Mouse (Mus musculus): ENCODE results near the gene Adam19.
"Not testable (repeated sequence)": the region's sequence is repeated elsewhere in the genome, so short reads cannot be mapped to it uniquely, and the experiment has no call there.

The Adam19 gene

DNA sequence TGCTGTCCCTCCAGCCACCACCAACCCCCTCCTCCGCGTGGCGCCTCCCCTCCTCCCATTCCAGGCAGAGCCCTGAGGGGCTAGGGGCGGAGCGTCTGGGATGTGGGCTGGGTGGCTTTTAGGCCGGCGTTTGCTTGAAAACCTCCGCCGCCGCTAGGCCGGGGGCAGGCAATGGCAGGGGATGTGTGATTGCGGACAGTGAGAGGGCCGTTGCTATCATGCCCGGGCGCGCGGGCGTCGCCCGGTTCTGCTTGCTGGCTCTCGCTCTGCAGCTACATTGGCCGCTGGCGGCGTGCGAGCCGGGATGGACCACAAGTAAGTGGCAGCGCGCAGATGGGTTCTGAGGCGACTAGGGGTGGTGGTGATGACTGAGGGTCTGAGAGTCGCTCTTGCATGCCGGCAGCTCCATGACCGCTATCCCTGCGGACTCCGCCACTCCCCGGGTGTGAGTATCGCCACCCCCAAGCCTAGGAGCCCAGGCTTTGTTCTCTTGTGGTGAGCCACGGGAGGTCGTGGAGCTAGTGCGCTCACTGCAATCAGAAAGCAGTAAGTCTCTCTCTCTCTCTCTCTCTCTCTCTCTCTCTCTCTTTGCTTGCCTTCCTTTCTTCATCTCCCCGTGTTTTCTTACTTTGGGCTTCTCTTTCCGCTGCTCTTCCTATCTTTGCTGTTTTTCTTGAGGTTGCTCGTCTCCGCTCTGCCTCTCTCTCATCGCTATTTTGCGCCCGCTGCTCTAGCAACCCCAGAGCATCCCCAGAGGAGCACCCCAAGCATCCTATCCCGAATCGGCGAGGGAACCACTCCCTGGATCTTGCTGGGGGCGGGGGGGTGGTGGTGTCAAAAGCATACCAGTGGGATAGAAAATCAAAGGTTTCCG, at the start of gene Adam19:
Adam19 (plus strand) TSS at position 97 of the 874 bp plus-strand sequence.
- DNase-seq (ENCODE audit: low spot score): peak; percentile 56

DNA sequence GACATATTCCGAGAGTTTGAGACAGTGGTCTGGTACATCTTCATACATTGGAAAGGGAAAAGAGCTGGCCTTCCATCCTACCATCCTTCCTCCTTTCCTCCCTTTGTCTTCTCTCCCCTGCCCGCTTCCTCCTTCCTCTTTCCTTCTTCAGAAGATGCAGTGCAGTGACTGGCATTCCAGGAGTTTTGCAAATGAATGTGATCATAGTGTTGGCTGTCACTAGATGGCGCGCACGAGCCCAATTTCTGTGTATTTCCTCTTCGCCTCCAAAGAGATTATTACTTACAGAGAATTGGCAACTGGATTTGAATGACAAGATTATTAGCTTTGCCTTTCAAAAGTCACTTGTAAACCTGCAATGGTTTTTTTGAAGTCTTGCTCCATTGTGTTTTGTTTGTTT, 39.7 kb upstream of the Adam19 start:
- peak; percentile 58 for DNase-seq (ENCODE audit: low spot score)

DNA sequence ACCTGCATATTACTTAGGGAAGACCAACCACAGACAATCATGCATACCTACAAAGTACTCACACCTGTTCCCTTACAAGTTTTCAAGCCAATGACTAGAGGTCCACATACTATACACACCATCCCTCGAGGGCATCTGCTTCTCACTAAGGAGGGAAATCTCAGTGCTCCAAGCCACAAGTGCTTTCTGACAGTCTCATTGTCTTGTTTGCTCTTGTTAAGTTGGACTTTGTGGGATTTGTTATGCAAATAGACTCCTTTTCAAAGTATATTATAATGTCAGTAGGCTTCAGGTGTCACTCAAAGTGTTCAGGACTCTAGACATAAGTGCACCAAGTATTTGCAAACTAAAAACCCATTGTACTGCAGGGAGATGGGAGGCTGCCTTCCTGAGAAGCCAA, 35.5 kb upstream of the Adam19 start:
- no peak for DNase-seq (ENCODE audit: low spot score)

DNA sequence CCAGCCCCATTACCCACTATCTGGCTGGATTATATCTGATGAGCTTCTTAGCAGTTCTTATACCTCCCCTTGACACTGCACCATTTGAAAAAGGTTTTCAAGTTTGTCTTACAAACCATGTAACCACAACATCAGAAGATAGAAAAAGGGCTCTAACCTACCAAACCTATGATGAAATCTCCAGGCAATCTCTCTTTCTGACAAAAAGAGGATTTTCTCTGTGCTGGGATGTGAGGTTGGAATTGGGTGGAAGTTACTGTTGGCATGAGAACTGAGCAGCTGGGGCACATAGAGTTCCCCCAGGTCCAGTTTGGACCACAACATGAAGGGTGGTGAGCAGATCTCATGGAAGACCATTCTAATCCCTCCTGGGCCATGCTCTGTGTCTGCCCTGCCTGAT, 33.9 kb upstream of the Adam19 start:
- no peak for DNase-seq (ENCODE audit: low spot score)

DNA sequence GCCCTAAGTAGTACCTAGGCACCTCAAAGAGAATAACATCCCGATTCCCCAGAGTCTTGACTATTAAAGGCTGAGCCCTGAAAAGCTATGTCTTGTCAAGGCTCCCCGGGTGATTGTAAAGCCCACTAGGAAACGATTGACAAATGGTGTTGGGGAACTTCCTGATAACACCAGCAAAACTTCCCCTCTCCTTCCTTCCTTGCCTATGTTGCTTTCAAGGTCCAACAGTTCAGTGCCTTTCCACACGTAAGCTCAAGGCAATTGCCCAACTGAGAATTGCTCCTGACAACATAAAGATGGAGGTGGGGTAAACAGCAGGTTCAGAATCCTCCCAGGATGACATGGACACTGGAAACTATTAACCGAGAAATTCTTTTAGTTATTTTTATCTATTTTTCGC, 32.8 kb upstream of the Adam19 start:
- no peak for DNase-seq (ENCODE audit: low spot score)

DNA sequence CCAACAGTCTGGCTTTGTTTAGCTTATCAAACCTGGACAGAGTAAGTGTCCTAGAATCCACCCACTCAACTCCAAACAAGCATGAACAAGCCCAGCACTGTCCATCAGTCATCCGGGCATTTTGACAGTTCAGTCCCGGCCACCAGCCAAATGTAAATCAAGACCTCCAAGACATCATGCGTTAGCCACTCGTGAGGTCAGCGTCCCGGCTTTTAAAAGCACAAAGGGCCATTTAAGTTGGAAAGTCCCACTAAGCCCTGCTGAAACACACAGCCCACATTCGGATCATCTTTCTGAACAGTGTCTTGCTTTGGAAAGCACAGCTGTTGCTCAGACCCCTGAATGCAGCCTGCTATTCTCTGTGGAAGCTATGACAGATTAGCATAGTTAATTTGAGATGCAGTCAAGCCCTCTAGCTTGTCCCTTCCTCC, 29.8 kb upstream of the Adam19 start:
- DNase-seq (ENCODE audit: low spot score): no peak

DNA sequence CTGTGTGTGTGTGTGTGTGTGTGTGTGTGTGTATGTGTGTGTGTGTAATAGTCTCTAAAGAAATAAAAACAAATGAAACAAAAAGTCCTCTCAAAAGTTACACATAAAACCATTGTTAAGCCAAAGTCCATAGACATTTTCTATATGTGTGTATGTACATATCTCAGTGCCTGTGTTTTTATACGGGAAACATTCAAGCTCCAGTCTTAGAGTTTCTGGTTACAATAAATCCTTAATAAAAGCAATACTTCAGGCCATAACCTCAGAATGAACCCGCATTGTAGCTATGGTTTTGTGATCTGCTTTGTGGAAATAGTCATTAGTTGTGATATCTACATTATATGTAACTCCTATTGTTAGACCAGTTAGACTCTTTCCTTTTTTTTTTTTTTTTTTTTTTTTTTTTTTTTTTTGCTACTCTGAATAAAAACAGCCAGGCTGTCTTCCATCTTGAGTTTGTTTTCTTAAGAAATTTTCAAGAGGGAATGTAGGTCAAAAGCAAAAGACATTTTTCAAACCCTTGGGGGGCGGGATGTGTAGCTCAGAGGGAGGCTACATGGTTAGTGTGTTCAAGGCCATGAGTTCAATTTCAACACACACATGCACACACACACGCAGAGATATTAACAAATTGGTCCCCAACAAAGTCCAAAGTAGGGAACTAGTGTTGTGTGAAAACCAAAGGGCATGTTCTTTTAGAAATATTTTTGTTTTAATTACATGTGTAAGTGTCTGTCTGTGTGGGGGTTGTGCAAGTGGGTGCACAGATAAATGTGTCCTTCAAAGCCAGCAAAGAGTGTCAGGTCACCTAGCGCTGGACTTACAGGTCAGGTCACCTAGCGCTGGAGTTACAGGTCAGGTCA, 27.6 kb upstream of the Adam19 start:
- DNase-seq (ENCODE audit: low spot score): no peak

DNA sequence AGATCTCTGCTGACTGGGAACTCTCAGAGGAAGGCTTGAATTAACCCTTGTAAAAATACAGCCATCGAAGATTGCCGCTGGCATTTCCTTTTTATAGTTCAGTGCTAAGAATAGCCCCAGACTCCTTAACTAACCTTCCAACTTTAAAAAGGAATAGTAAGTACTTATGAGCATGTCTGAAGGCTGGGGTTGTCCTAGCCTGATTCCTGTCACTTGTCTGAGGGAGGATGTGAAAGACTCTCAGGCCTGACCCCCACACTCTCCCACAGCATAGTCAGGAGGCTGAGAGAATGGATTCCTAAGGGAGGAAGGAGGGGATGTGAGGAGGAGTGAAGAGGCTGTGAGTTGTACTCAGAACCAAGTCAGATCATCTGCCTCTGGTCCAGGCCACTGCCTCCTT, 26.3 kb upstream of the Adam19 start:
- DNase-seq (ENCODE audit: low spot score): no peak

DNA sequence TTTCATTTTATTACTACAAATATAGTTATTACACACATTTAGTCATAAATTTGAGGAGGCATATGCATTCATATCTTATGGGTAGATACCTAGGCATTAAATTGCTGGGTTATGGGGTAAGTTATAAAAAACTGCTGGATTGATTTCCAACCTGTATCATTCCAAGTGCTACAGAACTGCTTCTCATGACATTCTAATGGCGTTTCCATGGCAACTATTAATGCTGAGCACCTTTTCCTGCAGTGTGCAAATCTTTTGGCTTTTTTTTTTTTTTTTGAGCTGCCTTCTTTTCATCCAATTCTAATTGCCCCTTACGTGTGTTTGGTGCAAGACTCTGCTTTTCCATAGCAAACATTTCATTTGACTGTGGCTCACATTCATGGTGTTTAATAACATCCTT, 25.8 kb upstream of the Adam19 start:
- no peak for DNase-seq (ENCODE audit: low spot score)

DNA sequence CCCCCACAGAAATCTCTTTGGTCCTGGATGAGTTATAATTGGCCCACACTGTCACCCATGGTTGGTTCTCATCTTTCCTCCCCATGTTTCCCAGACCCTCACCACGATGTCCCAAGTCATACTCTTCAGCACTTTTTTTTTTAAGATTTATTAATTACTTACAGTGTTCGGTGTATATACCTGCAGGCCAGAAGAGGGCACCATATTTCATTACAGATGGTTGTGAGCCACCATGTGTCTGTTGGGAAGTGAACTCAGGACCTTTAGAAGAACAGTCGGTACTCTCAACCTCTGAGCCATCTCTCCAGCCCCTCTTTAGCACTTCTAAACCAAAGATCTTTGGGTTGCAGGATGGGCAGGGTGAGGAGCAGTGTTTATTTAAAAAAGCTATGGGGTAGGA, 24.3 kb upstream of the Adam19 start:
- DNase-seq (ENCODE audit: low spot score): no peak

DNA sequence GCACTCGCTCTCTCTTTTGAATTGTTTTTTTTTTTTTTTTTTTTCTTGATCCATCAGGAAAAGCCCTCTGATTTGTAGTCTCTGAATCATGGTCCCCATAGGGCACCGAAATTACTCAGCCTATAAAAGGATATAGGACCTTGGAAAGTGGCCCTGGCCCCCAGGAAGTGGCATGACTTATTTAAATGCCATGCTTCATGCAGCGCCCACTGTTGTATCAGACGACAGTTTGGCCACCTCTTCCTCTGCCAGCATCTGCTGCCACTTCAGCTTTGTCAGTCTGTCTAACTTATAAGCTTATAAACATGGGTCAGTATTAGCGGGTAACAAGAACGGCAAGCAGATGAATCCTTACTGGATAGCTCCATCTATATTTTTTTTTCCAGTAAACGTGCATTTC, 22.8 kb upstream of the Adam19 start:
- no peak for DNase-seq (ENCODE audit: low spot score)

DNA sequence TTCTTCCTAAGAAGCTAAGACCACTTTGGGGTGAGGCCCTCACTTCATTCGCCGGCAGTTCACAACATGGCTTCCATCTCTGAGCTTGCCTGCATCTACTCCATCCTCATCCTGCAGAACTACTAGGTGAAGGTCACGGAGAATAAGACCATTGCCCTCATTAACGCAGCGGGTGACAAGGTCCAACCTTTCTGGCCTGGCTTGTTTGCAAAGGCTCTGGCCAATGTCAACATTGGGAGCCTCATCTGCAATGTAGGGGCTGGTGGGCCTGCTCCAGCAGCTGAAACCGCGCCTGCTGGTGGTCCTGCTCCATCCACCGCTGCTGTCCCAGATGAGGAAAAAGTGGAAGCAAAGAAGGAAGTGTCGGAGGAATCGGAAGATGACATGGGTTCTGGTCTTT, 19.4 kb upstream of the Adam19 start:
- DNase-seq (ENCODE audit: low spot score): no peak

DNA sequence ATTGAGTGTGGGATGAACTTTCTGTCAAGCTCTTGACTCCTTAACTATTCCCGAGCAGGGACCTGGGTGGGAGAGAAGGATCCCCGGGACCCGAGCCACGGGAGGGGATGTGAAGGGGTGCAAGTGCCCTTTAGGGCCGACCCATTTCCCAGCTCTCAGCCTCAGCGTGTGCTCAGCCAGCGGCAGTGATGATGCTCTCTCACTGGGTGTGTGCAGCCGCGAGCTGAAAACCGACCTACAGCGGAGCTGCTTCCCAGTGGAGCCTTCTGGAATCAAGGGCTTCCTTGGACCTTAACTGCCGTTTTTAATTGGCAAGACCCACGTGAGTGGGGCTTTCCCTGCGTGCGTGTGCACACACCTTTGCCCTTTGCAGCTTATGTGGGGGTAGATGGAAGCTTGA, 16.9 kb upstream of the Adam19 start:
- DNase-seq (ENCODE audit: low spot score): no peak

DNA sequence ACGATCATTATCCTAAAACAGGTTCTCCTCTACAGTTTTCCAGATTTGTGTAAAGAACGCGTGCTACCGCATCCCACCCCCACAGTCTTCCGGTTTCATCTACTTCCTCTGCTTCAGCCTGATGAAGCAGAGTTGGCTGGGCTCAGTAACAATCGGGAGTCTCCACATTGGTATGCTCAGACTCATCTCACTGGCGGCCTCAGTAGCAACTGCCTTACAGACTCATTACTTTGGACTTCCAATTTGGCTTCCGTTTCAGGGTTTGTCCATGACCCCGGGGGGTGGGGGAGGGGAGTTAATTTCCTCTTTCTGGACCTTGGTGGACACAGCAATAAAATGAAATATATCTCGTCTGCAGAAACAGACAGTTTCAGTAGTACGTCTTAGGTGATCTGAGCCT, 16.5 kb upstream of the Adam19 start:
- no peak for DNase-seq (ENCODE audit: low spot score)

DNA sequence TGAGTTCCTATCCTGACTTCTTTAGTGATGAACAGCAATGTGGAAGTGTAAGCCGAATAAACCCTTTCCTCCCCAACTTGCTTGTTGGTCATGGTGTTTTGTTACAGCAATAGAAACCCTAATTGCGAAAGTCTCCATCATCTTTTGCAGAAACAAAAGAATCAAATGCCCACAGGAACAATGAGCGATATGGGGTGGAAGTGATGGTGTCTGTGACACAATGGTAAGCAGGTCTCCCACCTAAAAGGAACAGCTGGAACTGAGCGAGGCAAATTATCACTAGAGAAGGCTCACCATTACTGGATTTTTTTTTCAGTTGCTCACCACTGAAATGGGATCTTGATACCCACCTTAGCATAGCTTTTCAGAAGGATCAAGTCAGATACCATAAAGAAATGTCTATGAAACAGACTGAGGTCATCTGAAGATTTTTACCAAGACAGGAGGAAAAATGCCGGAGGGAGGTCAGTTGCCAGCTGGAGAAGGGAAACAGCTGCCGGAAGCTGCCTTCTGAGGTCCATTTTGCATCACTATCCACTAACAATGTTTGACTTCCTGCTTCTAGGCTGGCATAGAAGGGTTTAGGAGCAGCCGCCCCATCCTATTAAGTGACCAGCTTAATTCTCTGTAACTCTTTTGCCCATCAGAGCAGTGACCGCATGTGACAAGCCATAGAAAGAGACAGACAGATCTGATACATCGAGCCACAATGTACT, 14.8 kb upstream of the Adam19 start:
- no peak for DNase-seq (ENCODE audit: low spot score)

DNA sequence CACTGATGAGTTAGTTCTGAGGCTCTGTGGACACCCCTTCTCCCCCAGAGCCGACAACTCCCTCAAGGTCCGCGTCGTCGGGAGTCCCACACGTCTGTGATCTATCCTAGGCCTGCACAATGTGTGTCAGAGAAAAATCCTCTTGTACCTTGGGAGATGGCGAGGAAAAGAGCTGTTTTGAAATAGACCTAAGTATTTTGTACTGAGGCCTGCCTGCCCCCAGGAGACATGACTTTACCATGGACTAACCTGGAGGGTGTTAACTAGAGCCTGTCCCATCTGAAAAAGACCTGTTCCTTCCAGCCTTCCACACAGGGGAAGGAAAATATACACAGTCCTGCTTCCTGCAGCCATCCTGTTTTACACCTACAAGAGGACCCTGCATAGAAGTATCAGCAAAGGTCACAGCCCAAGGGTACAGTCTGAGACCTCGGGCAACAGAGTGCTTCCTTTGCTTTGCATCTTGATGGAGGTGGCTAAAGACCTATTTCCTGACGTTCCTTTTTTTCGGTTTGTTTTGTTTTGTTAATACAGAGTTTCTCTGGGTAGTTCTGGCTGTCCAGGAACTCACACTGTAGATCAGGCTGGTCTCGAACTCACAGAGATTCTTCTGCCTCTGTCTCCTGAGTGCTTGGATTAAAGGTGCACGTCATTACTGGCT, 14.1 kb upstream of the Adam19 start:
- no peak for DNase-seq (ENCODE audit: low spot score)

DNA sequence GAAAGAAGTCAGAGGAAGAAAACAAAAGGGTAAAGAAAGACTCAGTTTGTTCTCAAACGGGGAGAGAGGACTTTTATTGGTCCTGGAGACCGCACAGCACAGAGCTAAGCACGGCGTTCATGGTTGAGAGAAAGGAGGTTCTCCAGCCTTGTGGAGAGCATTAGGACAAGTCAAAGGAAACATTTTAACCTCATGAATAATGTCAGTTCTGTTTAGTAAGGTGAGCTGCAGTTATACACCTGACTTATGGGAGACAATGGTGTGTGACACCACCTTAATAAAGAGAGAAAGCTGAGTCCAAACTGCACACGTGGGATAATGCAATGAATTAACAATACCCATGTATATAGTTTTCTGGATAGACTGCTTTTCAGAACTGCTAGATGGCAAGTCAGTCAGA, 11.0 kb upstream of the Adam19 start:
- no peak for DNase-seq (ENCODE audit: low spot score)

DNA sequence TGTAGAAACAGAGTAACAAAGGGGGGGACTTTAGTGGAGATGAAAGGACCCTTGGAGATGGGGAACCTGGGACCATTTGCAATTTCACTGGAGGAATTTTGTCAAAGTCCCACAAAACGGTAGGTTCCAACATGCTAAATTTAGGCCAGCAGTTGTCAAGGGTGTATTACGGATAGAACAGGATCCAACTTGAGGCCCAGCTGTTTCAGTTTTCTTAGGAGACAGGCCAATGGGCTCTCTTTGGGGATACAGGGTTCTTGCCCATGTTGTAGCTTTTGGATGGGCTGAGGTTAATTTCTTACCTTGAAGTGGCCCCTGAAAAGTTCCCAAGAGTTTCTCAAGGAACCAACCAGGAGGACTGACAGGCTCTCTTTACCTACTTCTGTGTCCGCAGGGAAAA, 8.5 kb upstream of the Adam19 start:
- no peak for DNase-seq (ENCODE audit: low spot score)

DNA sequence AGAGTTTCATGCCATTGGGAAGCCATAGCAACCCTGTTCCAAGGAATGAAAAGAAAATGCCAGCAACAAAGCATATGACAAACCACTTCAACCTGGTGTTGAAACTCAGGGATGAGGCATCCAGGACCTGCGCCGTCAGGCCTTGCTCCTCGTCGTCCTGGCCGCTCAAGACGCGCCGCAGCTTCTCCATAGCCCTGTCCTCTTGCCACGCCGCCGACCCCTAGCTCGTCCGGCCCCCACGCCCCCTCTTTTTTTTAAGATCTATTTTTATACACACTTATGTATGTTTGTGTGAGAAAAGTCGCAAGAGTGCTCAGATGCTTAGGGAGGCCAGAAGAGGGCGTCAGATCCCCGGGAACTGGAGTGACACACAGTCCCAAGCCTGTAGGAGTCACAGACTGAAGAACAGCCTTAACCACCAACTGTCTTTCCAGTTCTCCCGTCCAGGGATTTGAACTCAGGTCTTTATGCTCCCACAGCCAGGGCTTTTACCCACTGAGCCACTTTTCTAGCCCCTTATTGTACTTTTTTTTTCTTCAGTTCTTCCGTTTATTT, 3.6 kb upstream of the Adam19 start, which contains the start of gene Gm12166:
Gm12166 (minus strand) TSS at position 217 of the 555 bp plus-strand sequence.
- not testable (repeated sequence) for DNase-seq (ENCODE audit: low spot score)

DNA sequence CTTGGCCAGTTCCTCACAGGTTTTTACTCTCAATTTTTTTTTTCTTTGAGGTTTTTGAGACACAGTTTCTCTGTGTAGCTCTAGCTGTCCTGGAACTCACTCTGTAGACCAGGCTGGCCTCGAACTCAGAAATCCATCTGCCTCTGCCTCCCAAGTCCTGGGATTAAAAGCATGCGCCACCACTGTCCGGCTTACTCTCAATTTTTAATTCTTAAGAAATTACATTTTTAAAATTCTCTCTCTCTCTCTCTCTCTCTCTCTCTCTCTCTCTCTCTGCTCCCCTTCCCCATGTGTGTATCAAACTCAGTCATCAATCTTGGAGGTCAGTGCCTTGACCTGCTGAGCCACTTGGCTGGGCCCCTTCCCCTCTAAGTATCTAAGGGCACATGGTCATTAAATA, 2.3 kb upstream of the Adam19 start:
- DNase-seq (ENCODE audit: low spot score): not testable (repeated sequence)

DNA sequence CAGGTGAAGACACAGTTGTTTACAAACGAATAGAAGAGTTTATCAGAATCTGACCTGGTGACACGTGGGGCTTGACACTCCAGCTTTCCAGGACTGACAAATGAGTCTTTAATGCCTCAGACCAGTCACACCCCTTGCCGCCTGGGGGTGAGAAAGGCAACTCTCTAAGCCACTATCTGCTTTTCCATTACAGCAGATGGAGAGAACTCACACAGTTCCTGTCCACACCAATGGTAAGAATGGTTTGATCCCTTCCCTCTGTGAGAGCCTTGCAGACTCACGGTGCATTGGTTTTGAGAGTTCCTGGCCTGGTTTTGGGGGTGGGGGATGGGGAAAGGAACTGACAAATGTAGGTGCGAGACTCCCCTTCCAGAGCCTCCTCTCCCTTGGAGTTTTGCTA, 1.5 kb upstream of the Adam19 start:
- no peak for DNase-seq (ENCODE audit: low spot score)
